Mouse (Mus musculus) ovary, postnatal 10 days (tissue): Measurements from ENCODE around the gene Gpr137b.
"Not testable (repeated sequence)": the region's sequence is repeated elsewhere in the genome, so short reads cannot be mapped to it uniquely, and the experiment has no call there.

Experiments used
- DNase-seq: peaks from one replicate; pipeline ENCODE4 v3.0.0; 2022; ENCODE audit warnings: low spot score

Gpr137b gene

DNA sequence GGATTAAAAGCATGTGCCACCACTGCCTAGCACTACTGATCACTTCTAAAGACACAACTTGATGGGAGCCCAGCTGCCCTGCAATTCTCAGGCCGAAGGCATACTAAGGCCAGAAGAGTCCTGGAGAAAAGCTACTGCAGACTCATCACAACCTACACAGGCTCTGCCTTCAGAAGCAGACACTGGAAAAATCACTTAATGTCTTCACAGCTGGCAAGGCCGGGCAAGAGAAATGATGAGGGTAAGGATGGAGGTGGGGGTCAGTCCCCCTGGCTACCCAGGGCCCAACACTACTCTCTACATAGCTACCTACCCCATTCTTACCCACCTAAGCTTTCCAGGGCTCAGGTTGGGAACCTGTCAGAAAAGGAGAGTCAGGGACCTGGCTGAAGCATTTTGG is 27.4 kb downstream of the Gpr137b start:
- DNase-seq, result not testable (repeated sequence)

- not testable (repeated sequence) for DNase-seq
Observed at GRCm38 (mm10) chr13:13363536-13363935, 30.3 kb downstream of the Gpr137b start.

DNA sequence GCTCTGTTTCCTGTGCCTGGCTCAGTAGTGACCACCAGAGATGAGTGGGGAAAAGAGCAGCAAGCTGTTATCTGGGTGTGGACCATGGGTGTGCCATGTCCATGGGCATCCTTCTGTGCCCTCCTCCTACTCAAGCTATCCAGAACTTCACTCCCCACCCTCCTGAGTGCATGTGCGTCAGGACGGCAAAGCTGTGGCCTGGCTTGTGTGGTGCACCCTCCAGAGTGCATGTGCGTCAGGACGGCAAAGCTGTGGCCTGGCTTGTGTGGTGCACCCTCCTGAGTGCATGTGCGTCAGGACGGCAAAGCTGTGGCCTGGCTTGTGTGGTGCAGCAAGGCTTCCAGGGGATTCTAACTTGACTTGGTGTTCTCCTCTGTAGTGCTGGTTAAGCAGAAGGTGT is 31.6 kb downstream of the Gpr137b start:
- not testable (repeated sequence) for DNase-seq

- DNase-seq, result not testable (repeated sequence)
Observed at GRCm38 (mm10) chr13:13360045-13360444, 33.8 kb downstream of the Gpr137b start.

GRCm38 (mm10) chr13:13358602-13359001 is 35.2 kb downstream of the Gpr137b start:
- not testable (repeated sequence) for DNase-seq

DNA sequence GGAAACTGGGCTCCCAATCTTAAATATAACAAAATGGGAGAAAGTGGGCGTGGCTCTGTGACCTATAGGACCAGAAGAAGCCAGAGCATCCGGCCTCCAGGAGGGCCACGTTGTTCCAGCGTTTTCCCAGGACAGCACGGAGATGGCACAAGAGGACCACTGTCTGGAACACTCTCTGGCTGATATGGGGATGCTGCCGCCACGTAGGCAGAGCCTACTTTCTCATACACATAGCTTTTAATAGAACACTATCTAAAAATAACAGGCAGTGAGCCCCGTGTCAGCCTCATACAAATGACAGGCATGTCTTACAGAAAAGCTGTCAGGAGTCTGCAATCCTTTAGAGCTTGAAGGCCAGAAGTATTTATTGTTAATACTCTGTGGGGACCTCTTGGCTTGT is 35.7 kb downstream of the Gpr137b start:
- not testable (repeated sequence) for DNase-seq

GRCm38 (mm10) chr13:13352113-13352512 is 41.7 kb downstream of the Gpr137b start:
- not testable (repeated sequence) for DNase-seq

DNA sequence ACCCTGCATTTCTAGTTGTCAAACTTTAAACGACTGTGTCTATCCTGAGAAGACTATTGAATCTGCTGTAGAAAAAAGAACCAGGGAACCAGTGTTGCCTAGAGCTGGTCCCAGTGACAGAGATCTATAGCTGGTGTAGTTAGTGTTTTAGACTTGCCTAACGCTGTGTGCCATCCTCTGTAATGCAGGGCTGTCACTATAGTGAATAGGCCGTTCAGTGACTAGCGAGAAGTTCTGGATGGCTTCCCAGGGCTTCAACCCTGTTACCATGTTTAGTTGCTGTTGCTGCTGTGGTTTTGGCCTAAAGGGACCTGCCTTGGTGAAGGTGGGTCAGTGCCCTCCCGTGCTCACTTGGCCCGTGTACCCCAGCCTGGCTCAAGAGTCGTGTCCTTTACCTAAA is 43.1 kb downstream of the Gpr137b start:
- not testable (repeated sequence) for DNase-seq

- DNase-seq, result peak; percentile 18
Observed at GRCm38 (mm10) chr13:13349288-13349687, 44.5 kb downstream of the Gpr137b start.

DNA sequence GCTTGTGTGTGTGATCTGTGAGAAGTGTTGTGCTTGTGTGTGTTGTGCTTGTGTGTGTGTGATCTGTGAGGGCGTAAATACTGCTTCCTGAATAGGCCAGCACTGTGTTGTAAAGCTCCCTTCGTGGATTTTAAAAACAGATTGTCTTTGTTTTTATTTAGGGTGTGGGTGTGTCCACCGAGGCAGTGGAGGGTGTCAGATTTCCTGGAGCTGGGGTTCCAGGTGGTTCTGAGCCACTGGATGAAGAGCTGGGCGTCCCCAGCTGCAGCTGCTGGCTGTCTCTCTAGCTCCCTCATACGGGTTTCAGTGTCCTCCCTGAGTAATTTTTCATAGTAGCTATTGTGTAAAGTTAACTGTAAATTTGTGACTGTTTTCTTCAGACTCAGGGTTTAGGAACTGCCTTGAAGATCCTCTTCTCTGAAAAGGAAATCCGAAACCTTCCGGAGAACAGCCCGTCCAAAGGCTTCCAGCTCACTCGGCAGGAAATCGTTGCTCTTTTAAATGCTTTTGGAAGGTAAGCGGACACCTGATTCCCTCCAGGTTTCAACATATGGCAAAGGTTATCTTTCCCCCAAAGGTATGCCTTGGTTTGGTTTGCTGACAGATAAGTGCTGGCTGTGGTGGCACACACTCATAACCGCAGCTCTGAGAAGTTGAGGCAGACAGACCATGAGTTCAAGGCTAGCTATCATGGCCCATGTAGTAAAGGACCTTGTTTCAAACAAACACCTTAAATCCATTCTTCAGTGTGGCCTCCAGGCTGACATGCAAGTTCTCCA is 46.0 kb downstream of the Gpr137b start:
- DNase-seq, result not testable (repeated sequence)

- DNase-seq, result not testable (repeated sequence)
Observed at GRCm38 (mm10) chr13:13337361-13337760, 56.5 kb downstream of the Gpr137b start.

- DNase-seq, result no peak
Observed at GRCm38 (mm10) chr13:13328876-13329275, 64.9 kb downstream of the Gpr137b start.
